Mouse (Mus musculus): ENCODE results near the gene Mcm9. TPM values are rescaled to one million over a fixed set of nuclear protein-coding genes. Genes with fewer than 3 reads are reported as not detected.
"Not testable (repeated sequence)": the region's sequence is repeated elsewhere in the genome, so short reads cannot be mapped to it uniquely, and the experiment has no call there.

Mcm9 gene
- polyA plus RNA-seq (2017; shearing (Covaris generic)), result 1 to 10 TPM; 5.0 to 5.3 TPM

- ATAC-seq, result not testable (repeated sequence)
Observed at GRCm38 (mm10) chr10:53630339-53630738, at the start of gene Mcm9. Mcm9 (minus strand) TSS chr10:53630439.

- no peak for ATAC-seq
Observed at GRCm38 (mm10) chr10:53661788-53662187, 31.5 kb upstream of the Mcm9 start.

GRCm38 (mm10) chr10:53654239-53654638 is 24.0 kb upstream of the Mcm9 start:
- ATAC-seq, result not testable (repeated sequence)

GRCm38 (mm10) chr10:53650683-53651082 is 20.4 kb upstream of the Mcm9 start:
- peak; percentile 78 for ATAC-seq

GRCm38 (mm10) chr10:53641507-53641906 is 11.3 kb upstream of the Mcm9 start:
- peak; percentile 76 for ATAC-seq

- no peak for ATAC-seq
Observed at GRCm38 (mm10) chr10:53635246-53635971, 5.2 kb upstream of the Mcm9 start.

- ATAC-seq, result no peak
Observed at GRCm38 (mm10) chr10:53634160-53634559, 3.9 kb upstream of the Mcm9 start.

- ATAC-seq, result peak; percentile 83
Observed at GRCm38 (mm10) chr10:53629918-53630250, 355 bp downstream of the Mcm9 start.

- ATAC-seq, result peak; percentile 74
Observed at GRCm38 (mm10) chr10:53629247-53629917, 857 bp downstream of the Mcm9 start.

- peak; percentile 29 for ATAC-seq
Observed at GRCm38 (mm10) chr10:53615850-53616616, 14.2 kb downstream of the Mcm9 start.

- no peak for ATAC-seq
Observed at GRCm38 (mm10) chr10:53613955-53614354, 16.3 kb downstream of the Mcm9 start.

- no peak for ATAC-seq
Observed at GRCm38 (mm10) chr10:53612172-53612571, 18.1 kb downstream of the Mcm9 start.

GRCm38 (mm10) chr10:53608274-53608673 is 22.0 kb downstream of the Mcm9 start:
- ATAC-seq, result no peak

- no peak for ATAC-seq
Observed at GRCm38 (mm10) chr10:53605328-53605727, 24.9 kb downstream of the Mcm9 start.

GRCm38 (mm10) chr10:53598821-53599220 is 31.4 kb downstream of the Mcm9 start:
- no peak for ATAC-seq

GRCm38 (mm10) chr10:53597121-53597881 is 32.9 kb downstream of the Mcm9 start:
- peak; percentile 2 for ATAC-seq

- peak; percentile 89 for ATAC-seq
Observed at GRCm38 (mm10) chr10:53596677-53597120, 33.5 kb downstream of the Mcm9 start, which contains the start of gene Asf1a. Asf1a (plus strand) TSS chr10:53596757.

- peak; percentile 56 for ATAC-seq
Observed at GRCm38 (mm10) chr10:53595744-53596676, 34.2 kb downstream of the Mcm9 start.

- no peak for ATAC-seq
Observed at GRCm38 (mm10) chr10:53585777-53586176, 44.5 kb downstream of the Mcm9 start.

- ATAC-seq, result no peak
Observed at GRCm38 (mm10) chr10:53581087-53581486, 49.2 kb downstream of the Mcm9 start.

- no peak for ATAC-seq
Observed at GRCm38 (mm10) chr10:53580621-53581081, 49.6 kb downstream of the Mcm9 start.
